Mouse (Mus musculus) heart, postnatal 25 days (tissue): ENCODE results near the gene Ctns. TPM values are rescaled to one million over a fixed set of nuclear protein-coding genes. Genes with fewer than 3 reads are reported as not detected.

Source experiments
- DNase-seq: peaks from one replicate; pipeline ENCODE4 v3.0.0; 2022; ENCODE audit warnings: low spot score
- intact Hi-C: fragments of 180-260 bp; cut with DNase I; formaldehyde crosslinking; loops from one replicate; pipeline ENCODE4 v1.15.1; 2025
- total RNA-seq, 2 experiments: library from RNA; stranded (reverse); gene quantifications; 2 replicates each; pipeline ENCODE4 v1.2.3; 2021

Gene Ctns
- total RNA-seq, 2 experiments from 2014 or later, result 12.1 to 14.3 TPM

DNA sequence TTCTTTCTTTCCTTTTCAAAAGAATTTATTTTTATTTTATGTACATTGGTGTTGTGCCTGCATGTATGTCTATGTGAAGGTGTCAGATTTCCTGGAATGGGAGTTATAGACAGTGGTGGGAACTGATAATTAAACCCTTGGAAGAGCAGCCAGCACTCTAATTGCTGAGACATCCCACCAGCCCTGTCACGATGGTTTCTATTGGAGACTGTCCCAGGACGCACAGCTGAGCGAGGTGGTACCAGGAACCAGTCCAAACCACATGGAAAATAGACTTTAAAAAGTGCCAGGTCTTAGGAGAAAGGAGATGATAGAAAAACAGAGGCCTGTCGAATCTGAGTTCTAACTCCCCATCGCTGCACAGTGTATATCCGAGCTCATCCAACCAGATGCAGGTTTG, 43.8 kb downstream of the Ctns start:
- DNase-seq, result no peak
- intact Hi-C loops, result no loop called here

DNA sequence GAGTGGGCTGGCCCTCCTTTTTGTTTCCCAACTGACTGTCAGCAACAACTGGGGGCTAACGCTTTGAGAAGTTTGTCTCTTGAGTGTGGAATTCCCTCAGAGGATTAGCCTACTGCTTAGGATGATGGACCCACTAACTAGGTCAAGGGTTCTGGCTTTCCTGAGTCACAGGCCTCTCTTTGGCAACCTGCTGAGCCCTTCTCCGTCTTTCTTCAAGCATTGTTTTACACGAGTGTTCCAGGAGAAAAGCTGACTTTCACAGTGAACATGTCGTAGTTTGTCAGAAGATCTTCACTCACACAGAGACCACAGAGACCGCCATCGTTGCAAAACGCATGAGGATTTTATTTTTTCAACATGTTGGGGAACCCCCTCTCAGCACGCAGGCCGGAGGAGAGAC, 50.6 kb downstream of the Ctns start:
- intact Hi-C loops, result no loop called here
- no peak for DNase-seq

DNA sequence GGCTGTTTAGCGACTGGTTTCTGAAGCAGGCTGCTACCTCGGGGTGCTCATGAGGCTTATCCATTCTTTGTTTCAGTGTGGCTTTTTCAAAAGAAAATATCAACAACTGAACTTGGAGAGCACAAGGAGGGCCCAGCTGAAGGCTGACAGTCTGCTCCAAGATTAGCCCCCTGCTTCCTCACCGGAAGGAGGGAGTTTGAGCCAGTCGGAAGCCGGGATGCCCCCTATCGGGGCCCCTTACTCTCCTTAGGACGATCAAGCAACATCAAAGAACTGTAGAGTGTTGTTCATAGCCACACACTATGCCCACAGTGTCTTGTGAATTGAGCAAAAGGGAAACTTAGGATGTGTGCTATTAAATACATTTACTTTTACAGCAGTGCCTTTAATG, 51.9 kb downstream of the Ctns start:
- intact Hi-C loops, result no loop called here
- DNase-seq, result no peak

DNA sequence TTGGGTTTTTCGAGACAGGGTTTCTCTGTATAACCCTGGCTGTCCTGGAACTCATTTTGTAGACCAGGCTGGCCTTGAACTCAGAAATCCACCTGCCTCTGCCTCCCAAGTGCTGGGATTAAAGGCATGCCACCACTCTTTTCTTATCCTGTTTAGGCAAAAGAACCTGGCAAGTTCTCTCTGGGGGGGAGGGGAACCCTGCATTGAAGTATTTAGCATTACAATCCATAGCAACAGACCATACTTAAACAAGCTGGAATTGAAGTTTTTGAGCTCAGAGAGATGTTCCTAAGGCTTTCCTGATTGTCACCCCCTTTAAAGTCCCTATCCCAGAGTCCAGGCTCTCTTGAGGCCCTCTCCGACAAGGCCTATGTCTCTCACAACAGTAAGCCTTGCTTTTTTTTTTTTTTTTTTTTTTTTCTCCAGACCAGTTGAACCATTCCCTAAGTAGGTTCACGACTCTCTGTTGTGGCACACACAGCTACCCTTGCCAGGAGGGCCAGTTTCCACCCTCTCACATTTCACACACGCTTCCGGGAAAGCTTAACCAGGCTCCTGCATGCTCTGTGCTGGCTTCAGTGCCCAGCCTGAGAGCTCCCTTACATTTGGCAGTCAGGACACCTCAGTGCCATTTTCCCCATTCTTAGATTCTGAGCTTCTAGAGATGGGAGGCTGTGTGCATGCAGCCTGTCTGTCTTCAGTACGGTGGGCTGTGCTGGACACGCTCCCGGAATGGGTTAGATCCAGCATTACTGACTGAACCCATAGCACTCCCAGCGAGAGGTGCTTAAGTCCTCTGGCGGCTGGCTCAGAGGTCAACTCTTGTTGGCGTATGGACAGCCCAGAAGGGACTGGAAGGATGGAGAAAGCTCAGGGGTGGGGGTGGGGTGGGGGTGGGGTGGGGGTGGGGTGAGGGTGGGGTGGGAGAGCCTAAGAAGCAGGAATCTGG, 52.5 kb downstream of the Ctns start:
- intact Hi-C loops, result no loop called here
- no peak for DNase-seq

DNA sequence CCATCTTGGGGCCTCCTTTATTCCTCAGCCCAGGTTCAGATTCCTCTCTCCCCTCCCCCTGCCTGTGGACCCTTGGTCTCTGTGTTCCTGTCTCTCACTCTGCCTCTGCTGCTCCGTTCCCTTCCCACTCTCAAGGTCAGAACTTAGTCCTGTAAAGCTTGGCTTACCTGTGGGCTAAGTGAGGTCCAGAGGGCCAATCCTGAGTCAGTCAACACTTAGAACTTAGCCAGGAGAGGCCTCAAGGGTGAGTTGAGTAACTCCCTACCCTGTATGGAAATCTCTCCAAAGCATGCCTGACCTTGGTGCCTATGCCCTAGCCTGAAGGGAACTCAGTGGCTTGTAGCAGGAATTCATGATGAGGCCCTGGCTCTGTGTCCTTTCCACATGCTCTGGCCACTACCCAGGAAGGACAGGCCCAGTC, 54.6 kb downstream of the Ctns start:
- intact Hi-C loops, result no loop called here

DNA sequence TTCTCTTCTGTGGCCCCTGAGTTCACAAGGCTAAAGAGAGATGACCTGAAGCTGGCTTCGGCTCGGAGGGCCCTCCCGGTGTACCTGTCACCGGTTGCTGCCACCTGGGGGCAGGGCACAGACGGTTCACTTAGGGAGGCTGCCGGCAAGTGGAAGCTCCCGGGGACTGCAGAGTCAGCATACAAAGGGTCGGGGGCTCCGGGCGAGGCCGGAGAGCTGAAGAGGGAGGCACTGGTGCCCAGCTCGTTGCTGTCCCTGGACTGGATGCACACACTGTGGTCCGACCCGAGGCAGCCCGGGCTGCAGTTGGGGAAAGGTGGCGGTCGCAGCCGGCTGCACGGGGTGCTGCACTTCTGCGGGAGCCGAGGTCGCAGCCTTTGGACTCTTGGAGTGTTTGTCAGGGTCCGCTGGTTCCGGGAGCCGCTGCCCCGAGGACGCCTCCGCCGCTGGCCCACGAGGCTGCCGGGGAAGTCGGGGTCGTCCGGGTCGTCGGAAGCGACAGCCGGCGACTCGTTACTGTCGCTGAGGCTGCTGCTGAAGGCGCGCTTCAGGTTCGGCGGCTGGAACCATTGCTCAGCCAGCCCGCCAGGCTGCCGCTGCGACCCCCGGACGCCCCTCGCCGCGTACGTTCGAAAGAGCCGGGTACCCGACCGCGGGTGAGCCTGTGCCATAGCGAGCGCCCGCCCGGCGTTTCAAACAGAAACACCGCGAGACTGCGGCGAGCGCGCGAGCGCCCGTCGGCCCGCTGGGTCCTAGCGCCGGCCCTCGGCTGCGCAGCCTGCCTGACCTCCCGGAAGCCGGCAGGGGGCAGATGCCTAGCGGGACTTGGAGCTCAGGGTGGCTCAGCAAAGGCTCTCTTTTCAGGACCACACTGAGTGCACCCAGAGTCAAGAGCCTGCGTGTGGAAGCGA, 61.0 kb downstream of the Ctns start, which contains the start of gene Haspin:
Gene Haspin (minus strand): TSS at position 704 of the 911 bp plus-strand sequence.
- intact Hi-C loops, result loop anchor here (2.0 to 5.0 kb wide), 3 partner anchors 34 to 144 kb away; no protein-coding TSS in a partner anchor
- peak; percentile 75 for DNase-seq

More for the DNA sequence above, 54.6 kb downstream of the Ctns start:
- no peak for DNase-seq

DNA sequence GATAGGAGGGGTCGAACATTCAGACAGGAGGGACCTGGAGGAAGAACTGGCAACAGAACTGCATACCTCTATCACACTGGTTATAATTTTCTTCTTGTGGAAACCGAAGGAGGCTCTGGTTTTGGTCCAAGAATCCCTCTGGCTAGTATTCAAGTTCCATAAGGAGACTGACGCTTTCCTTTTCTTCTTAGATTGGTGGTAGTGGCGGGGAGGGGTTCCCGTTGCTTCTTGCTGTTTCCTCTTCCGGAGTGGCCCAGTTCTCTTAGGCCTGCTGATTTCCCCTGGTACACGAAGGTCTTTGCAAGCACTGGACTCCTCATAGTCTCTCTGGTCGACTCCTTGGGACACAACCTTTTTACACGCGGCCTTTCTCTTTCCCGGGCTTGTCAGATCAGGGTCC, 61.7 kb downstream of the Ctns start:
- DNase-seq, result no peak

DNA sequence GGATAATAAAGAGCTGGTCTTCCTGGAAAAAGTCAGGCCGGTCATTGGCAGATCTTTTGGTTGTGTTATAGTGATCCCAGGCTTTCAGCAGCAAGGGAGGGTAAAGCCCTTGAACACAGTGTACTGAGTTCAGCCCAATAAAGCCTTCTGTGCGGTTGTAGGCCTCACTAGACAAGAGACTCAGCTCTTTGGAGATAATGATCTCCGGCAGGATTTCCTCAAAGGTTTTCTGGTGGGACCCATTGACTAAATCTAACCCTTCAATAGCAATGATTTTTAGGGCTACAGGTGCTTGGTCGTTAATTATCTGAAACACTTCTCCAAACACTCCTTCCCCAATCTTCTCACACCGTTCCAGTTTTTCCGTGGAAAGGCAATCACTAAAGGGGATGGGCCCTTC, 62.3 kb downstream of the Ctns start:
- no peak for DNase-seq
- intact Hi-C loops, result loop anchor here (5.0 kb wide), 2 partner anchors 36 to 146 kb away; no protein-coding TSS in a partner anchor

More for the DNA sequence above, 61.7 kb downstream of the Ctns start:
- intact Hi-C loops, result loop anchor here (5.0 kb wide), 2 partner anchors 35 to 145 kb away; no protein-coding TSS in a partner anchor

DNA sequence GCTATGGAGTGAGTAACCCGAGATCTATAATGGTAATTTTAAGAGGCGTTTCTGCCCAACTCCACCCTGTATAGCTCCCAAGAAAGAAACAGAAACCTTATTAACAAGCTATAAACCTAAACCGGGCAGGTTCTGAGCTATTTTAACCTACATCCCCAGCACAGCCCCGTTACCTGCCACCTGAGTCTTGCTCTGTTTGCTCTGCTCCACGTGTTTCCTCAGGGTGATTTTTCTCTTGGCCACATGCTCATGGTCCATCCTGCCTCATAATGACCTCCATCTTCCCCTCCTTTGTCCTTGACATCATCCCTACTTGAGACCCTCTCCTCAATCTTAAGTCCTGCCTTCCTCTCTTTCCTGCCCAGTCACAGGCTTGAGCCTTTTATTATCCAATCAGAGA, 64.6 kb downstream of the Ctns start:
- DNase-seq, result no peak
- intact Hi-C loops, result no loop called here

Other genes starting within 250 kb of the Ctns start
- 10 to 100 TPM; 11.5 to 12.2 TPM for gene Atp2a3, start 237.9 kb downstream of the Ctns start, total RNA-seq
- gene P2rx1, start 199.9 kb downstream of the Ctns start, total RNA-seq, result under 1 TPM; 0.29 to 0.50 TPM
- 1 to 10 TPM in 1 of 2 experiments, under 1 TPM in 1; 0.95 to 1.2 TPM for gene Camkk1, start 180.0 kb downstream of the Ctns start, total RNA-seq
- 1 to 10 TPM; 5.6 to 6.2 TPM for gene Ncbp3, start 151.3 kb downstream of the Ctns start, total RNA-seq
- under 1 TPM; 0.08 to 0.16 TPM for gene Itgae, start 108.5 kb downstream of the Ctns start, total RNA-seq
- gene Haspin, start 60.7 kb downstream of the Ctns start, total RNA-seq, result under 1 TPM; 0.17 to 0.34 TPM
- 10 to 100 TPM; 13.0 to 13.3 TPM for gene P2rx5, start 38.6 kb downstream of the Ctns start, total RNA-seq
- 10 to 100 TPM; 78.3 to 84.4 TPM for gene Emc6, start 22.0 kb downstream of the Ctns start, total RNA-seq
- gene Tax1bp3, start 22.0 kb downstream of the Ctns start, total RNA-seq, result 10 to 100 TPM; 45.9 to 50.0 TPM
- gene Shpk, start 418 bp upstream of the Ctns start, total RNA-seq, result 1 to 10 TPM; 1.4 TPM
- not detected for gene Trpv1, start 35.2 kb upstream of the Ctns start, total RNA-seq
- under 1 TPM; 0.03 to 0.05 TPM for gene Trpv3, start 68.3 kb upstream of the Ctns start, total RNA-seq
- 1 to 10 TPM; 1.3 to 1.4 TPM for gene Aspa, start 130.6 kb upstream of the Ctns start, total RNA-seq
- not detected for gene Gm49340, start 130.7 kb upstream of the Ctns start, total RNA-seq
- not detected for gene Spata22, start 130.7 kb upstream of the Ctns start, total RNA-seq
- gene Olfr20, start 151.7 kb upstream of the Ctns start, total RNA-seq, result not detected
- gene Olfr376, start 172.2 kb upstream of the Ctns start, total RNA-seq, result not detected
- gene Olfr1, start 200.6 kb upstream of the Ctns start, total RNA-seq, result not detected
- not detected for gene Olfr378, start 229.4 kb upstream of the Ctns start, total RNA-seq